Mouse (Mus musculus) embryonic stem cell, embryonic (primary cell): Measurements from ENCODE around the gene Tfip11.

Source experiments
- CTCF ChIA-PET, 4 experiments: fragments of 300-600 bp in 2 of 4; fragments of 350-600 bp in 2 of 4; sonication (Branson Sonifier 250); formaldehyde crosslinking; loops; one replicate each; lab custom pipeline; 2022; ENCODE audit warnings: inconsistent platforms in 2 of 4; lab: Charles Lee
- POLR2A ChIA-PET, 4 experiments: fragments of 300-600 bp in 2 of 4; fragments of 350-600 bp in 2 of 4; sonication (Branson Sonifier 250); formaldehyde crosslinking; loops; one replicate each; lab custom pipeline; 2022; ENCODE audit warnings: antibody characterized with exemption in 4 of 4, inconsistent platforms in 1 of 4; lab: Charles Lee

Gene Tfip11

GRCm38 (mm10) chr5:112385973-112386372 is 59.8 kb downstream of the Tfip11 start:
- CTCF ChIA-PET, result interaction anchor here in 1 of 4 experiments (0.6 kb wide), 1 partner anchor 285 kb away, joined by 5 read pairs; no protein-coding TSS in a partner anchor
- POLR2A ChIA-PET, result no interaction called here
